Mouse (Mus musculus) kidney, embryonic 14.5 days (tissue): ENCODE data around the gene Lrrc32. TPM values are rescaled to one million over a fixed set of nuclear protein-coding genes. Genes with fewer than 3 reads are reported as not detected.

Experiments
- ATAC-seq: fragments of 200-750 bp; cut with Nextera tagmentation; 2 replicates; pipeline ENCODE4 v1.8.0; 2017; ENCODE audit warnings: moderate number of reproducible peaks, mild to moderate bottlenecking, moderate TSS enrichment, moderate library complexity; ENCODE audit not compliant: low FRiP score, low TSS enrichment
- H3K27ac ChIP-seq: fragments of 300-500 bp; sonication (generic); 2 replicates; pipeline ENCODE4 v1.5.1; 2014; ENCODE audit warnings: low read depth, mild to moderate bottlenecking, low read length, moderate library complexity, mixed read lengths
- H3K27me3 ChIP-seq: fragments of 300-500 bp; sonication (generic); 2 replicates; pipeline ENCODE4 v1.6.1; 2014; ENCODE audit warnings: mild to moderate bottlenecking, low read length; ENCODE audit not compliant: control insufficient read depth, insufficient read depth
- H3K36me3 ChIP-seq: fragments of 300-500 bp; sonication (generic); 2 replicates; pipeline ENCODE4 v1.6.1; 2014; ENCODE audit warnings: low read length, mixed read lengths; ENCODE audit not compliant: control insufficient read depth, insufficient read depth
- H3K4me1 ChIP-seq: fragments of 300-500 bp; sonication (generic); 2 replicates; pipeline ENCODE4 v1.6.1; 2014; ENCODE audit warnings: low read length, mixed read lengths; ENCODE audit not compliant: control insufficient read depth, insufficient read depth
- H3K4me2 ChIP-seq: fragments of 300-500 bp; sonication (generic); replicated peaks from 2 replicates; pipeline ENCODE4 v1.6.1; 2014; ENCODE audit warnings: low read depth, mild to moderate bottlenecking, low read length
- H3K4me3 ChIP-seq: fragments of 300-500 bp; sonication (generic); 2 replicates; pipeline ENCODE4 v1.5.1; 2014; ENCODE audit warnings: mild to moderate bottlenecking, low read length
- H3K9ac ChIP-seq: fragments of 300-500 bp; sonication (generic); 2 replicates; pipeline ENCODE4 v1.6.1; 2014; ENCODE audit warnings: low read depth, mild to moderate bottlenecking, low read length, moderate library complexity
- H3K9me3 ChIP-seq: fragments of 300-500 bp; sonication (generic); 2 replicates; pipeline ENCODE4 v1.6.1; 2016; ENCODE audit warnings: low read length; ENCODE audit not compliant: control insufficient read depth
- WGBS: fragments of 180-500 bp; shearing (Covaris S2); extraction: QIAGEN DNeasy Blood & Tissue Kit; methylation state at CpG from one replicate; pipeline ENCODE4 v1.1.7; 2014; 5-methylcytosine and 5-hydroxymethylcytosine counted together
- polyA plus RNA-seq: library from polyadenylated mRNA; unstranded; fragments of >200 nt; fragmentation: Nextera tagmentation; extraction: Ambion mirVana; gene quantifications from 2 replicates; pipeline ENCODE4 v1.2.1, GENCODE M21; 2014

The Lrrc32 gene
- polyA plus RNA-seq, 1 experiment from 2014 or later = 13.7 TPM

- Histone ChIP-seq H3K27me3 (no peaks in the 10 kb centered on the region), H3K4me3 (no peak overlapping the region), H3K27ac (no peak overlapping the region), H3K4me1 (peaks cover 30% of the 10 kb centered on the region), H3K36me3 (no peaks in the 10 kb centered on the region), H3K9ac (0 out of 2 replicates have a peak overlapping the region, but pooled peaks have one; percentile 2), H3K4me2 (no peak overlapping the region), H3K9me3 (no peaks in the 10 kb centered on the region)
- no peak for ATAC-seq
- WGBS = 61% methylated on average over 4 of the region's 4 CpGs
Measured at GRCm38 (mm10) chr7:98485508-98485907, 3.6 kb upstream of the Lrrc32 start.

GRCm38 (mm10) chr7:98486471-98486917, 2.6 kb upstream of the Lrrc32 start:
- Histone ChIP-seq H3K4me2 (no peak overlapping the region), H3K4me1 (peaks cover 34% of the 10 kb centered on the region), H3K27ac (no peak overlapping the region), H3K9ac (no peak overlapping the region), H3K4me3 (no peak overlapping the region), H3K27me3 (no peaks in the 10 kb centered on the region), H3K9me3 (no peaks in the 10 kb centered on the region), H3K36me3 (no peaks in the 10 kb centered on the region)
- no peak for ATAC-seq
- WGBS = 41% methylated on average over 7 of the region's 7 CpGs

GRCm38 (mm10) chr7:98487202-98487980, 1.7 kb upstream of the Lrrc32 start:
- no peak for ATAC-seq

GRCm38 (mm10) chr7:98488398-98489130, 519 bp upstream of the Lrrc32 start:
- Histone ChIP-seq H3K9ac (no peak overlapping the region), H3K9me3 (no peaks in the 10 kb centered on the region), H3K4me3 (no peak overlapping the region; the same call in 1 of the 2 replicates), H3K4me2 (peak overlapping the region; percentile 86), H3K4me1 (peaks cover 26% of the 10 kb centered on the region; the same call in 1 of the 2 replicates), H3K36me3 (no peaks in the 10 kb centered on the region), H3K27ac (no peak overlapping the region), H3K27me3 (no peaks in the 10 kb centered on the region)
- WGBS = 92% methylated on average over 13 of the region's 13 CpGs
- ATAC-seq = no peak

More at GRCm38 (mm10) chr7:98487202-98487980, 1.7 kb upstream of the Lrrc32 start:
- no peaks in the 10 kb centered on the region for H3K9me3 ChIP-seq
- H3K27me3 ChIP-seq = no peaks in the 10 kb centered on the region
- H3K9ac ChIP-seq = no peak overlapping the region
- no peak overlapping the region for H3K4me3 ChIP-seq
- H3K36me3 ChIP-seq = no peaks in the 10 kb centered on the region
- no peak overlapping the region for H3K4me2 ChIP-seq
- no peak overlapping the region for H3K27ac ChIP-seq
- WGBS = 81% methylated on average over 11 of the region's 11 CpGs
- peaks cover 37% of the 10 kb centered on the region for H3K4me1 ChIP-seq

- no peaks in the 10 kb centered on the region for H3K27me3 ChIP-seq
Measured at GRCm38 (mm10) chr7:98489623-98490084, 571 bp downstream of the Lrrc32 start.

GRCm38 (mm10) chr7:98490328-98490727, 1.2 kb downstream of the Lrrc32 start:
- peaks cover 39% of the 10 kb centered on the region for H3K4me1 ChIP-seq
- WGBS = 40% methylated on average over 4 of the region's 4 CpGs

More at GRCm38 (mm10) chr7:98489623-98490084, 571 bp downstream of the Lrrc32 start:
- H3K27ac ChIP-seq = no peak overlapping the region; the same call in 1 of the 2 replicates
- H3K4me2 ChIP-seq = peak overlapping the region; percentile 86
- under 1% methylated on average over 43 of the region's 50 CpGs for WGBS
- H3K9me3 ChIP-seq = no peaks in the 10 kb centered on the region
- peak overlapping the region; percentile 62 for H3K9ac ChIP-seq
- peak; percentile 82 for ATAC-seq
- peaks cover 36% of the 10 kb centered on the region for H3K4me1 ChIP-seq
- no peaks in the 10 kb centered on the region for H3K36me3 ChIP-seq
- H3K4me3 ChIP-seq = peak overlapping the region; percentile 43

GRCm38 (mm10) chr7:98490911-98491310, 1.8 kb downstream of the Lrrc32 start:
- H3K4me1 ChIP-seq = peaks cover 39% of the 10 kb centered on the region
- no peak overlapping the region; the same call in 1 of the 2 replicates for H3K9ac ChIP-seq
- H3K27me3 ChIP-seq = no peaks in the 10 kb centered on the region
- no peak overlapping the region for H3K27ac ChIP-seq
- ATAC-seq = no peak
- WGBS = 91% methylated on average over 6 of the region's 6 CpGs
- H3K9me3 ChIP-seq = no peaks in the 10 kb centered on the region
- peak overlapping the region; percentile 86 for H3K4me2 ChIP-seq
- H3K4me3 ChIP-seq = peak overlapping the region; percentile 43
- H3K36me3 ChIP-seq = peaks cover 4% of the 10 kb centered on the region; the same call in 1 of the 2 replicates

More at GRCm38 (mm10) chr7:98490328-98490727, 1.2 kb downstream of the Lrrc32 start:
- H3K36me3 ChIP-seq = no peaks in the 10 kb centered on the region
- H3K27me3 ChIP-seq = no peaks in the 10 kb centered on the region
- peak overlapping the region; percentile 62 for H3K9ac ChIP-seq
- ATAC-seq = no peak
- peak overlapping the region; percentile 43 for H3K4me3 ChIP-seq
- no peaks in the 10 kb centered on the region for H3K9me3 ChIP-seq
- H3K27ac ChIP-seq = no peak overlapping the region
- H3K4me2 ChIP-seq = peak overlapping the region; percentile 86

- no peaks in the 10 kb centered on the region for H3K9me3 ChIP-seq
- H3K27me3 ChIP-seq = no peaks in the 10 kb centered on the region
- H3K36me3 ChIP-seq = peaks cover 4% of the 10 kb centered on the region; the same call in 1 of the 2 replicates
- H3K4me1 ChIP-seq = peaks cover 34% of the 10 kb centered on the region
- no peak overlapping the region for H3K27ac ChIP-seq
- WGBS = 67% methylated on average over 9 of the region's 9 CpGs
- H3K9ac ChIP-seq = 0 out of 2 replicates have a peak overlapping the region, but pooled peaks have one; percentile 28
- peak overlapping the region; percentile 43; the same call in 1 of the 2 replicates for H3K4me3 ChIP-seq
- ATAC-seq = no peak
- peak overlapping the region; percentile 86 for H3K4me2 ChIP-seq
Measured at GRCm38 (mm10) chr7:98491451-98492200, 2.5 kb downstream of the Lrrc32 start.
